Mouse (Mus musculus): Measurements from ENCODE around the gene Cog4. TPM values are rescaled to one million over a fixed set of nuclear protein-coding genes. Genes with fewer than 3 reads are reported as not detected.

Cog4 gene
- polyA plus RNA-seq, 1 experiment from 2014 or later = 74.9 TPM

DNA sequence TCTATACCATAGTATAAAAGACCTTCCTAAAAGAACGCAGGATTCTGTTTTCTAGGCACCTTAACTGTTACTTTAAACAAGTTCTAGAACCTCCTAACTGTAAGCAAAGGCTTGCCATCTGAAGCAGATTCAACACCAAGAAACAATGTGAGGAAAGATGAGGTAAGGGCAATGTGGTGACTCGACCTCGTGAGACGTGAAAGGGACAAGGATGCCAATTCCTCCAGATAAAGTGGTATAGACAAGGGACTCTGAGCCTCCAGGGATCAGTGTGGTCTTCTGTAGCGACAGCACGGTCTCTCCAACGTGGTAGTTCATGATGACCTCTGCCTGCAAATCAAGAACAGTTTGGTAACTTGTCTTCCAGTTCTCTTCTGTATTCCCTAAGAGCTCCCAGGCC, 34.6 kb upstream of the Cog4 start:
- peaks cover 83% of the 10 kb centered on the region for H3K36me3 ChIP-seq
- H3K4me2 ChIP-seq (replicated peaks) = no peak overlapping the region
- no peak overlapping the region for H3K27ac ChIP-seq
- no peaks in the 10 kb centered on the region for H3K9me3 ChIP-seq (replicated peaks)
- 96% methylated on average over 7 of the region's 7 CpGs for WGBS
- H3K4me1 ChIP-seq = no peaks in the 10 kb centered on the region
- ATAC-seq (ENCODE audit: low FRiP score) = no peak
- no peaks in the 10 kb centered on the region for H3K27me3 ChIP-seq
- H3K4me3 ChIP-seq = no peak overlapping the region
- no peak overlapping the region for H3K9ac ChIP-seq

- Histone ChIP-seq H3K9me3 (replicated peaks) (no peaks in the 10 kb centered on the region), H3K27ac (no peak overlapping the region), H3K9ac (no peak overlapping the region), H3K4me2 (replicated peaks) (no peak overlapping the region), H3K4me3 (no peak overlapping the region), H3K27me3 (no peaks in the 10 kb centered on the region), H3K36me3 (peaks cover 90% of the 10 kb centered on the region), H3K4me1 (no peaks in the 10 kb centered on the region)
- 97% methylated on average over 7 of the region's 7 CpGs for WGBS
- ATAC-seq (ENCODE audit: low FRiP score) = no peak
Observed at GRCm38 (mm10) chr8:110812349-110813080, 33.9 kb upstream of the Cog4 start.

DNA sequence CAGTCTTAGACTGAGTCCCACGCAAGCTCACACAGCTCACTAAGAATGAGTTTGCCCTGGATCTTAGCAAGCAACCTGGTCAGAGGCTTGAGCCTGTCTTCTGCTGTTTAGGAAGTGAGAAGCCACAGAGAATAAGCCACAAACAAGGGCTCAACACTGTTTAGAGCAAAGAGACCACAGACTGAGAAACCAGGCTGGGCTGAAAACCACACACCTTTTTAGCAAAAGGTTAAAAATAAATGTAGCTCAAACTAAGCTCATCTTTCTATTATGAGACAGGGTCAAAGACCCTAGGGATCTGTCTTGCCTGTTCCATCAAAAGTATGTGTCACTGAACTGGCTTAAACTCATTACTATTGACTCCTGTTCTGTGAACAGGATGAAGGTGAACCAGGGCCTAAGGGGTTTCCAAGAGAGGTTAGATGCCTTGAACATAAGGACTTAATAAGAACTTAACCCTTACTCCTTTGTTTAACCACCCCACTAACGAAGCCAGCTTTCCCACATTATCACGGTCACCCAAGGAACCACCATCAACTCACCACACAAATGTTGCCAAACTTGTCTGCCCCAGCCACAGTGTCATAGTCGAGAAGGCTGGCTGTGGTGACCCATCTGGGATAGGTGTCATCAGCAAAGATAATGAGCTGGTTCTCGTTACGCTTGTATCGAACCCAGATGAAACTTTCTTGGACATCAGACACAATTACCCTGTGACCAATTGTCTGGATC, 33.2 kb upstream of the Cog4 start:
- no peak for ATAC-seq (ENCODE audit: low FRiP score)
- no peaks in the 10 kb centered on the region for H3K9me3 ChIP-seq (replicated peaks)
- H3K27me3 ChIP-seq = no peaks in the 10 kb centered on the region
- no peak overlapping the region for H3K4me3 ChIP-seq
- no peak overlapping the region for H3K27ac ChIP-seq
- H3K4me2 ChIP-seq (replicated peaks) = no peak overlapping the region
- H3K9ac ChIP-seq = no peak overlapping the region
- no peaks in the 10 kb centered on the region for H3K4me1 ChIP-seq
- H3K36me3 ChIP-seq = peaks cover 97% of the 10 kb centered on the region
- 92% methylated on average over 7 of the region's 7 CpGs for WGBS

- Histone ChIP-seq H3K27me3 (no peaks in the 10 kb centered on the region), H3K4me1 (no peaks in the 10 kb centered on the region), H3K9me3 (replicated peaks) (no peaks in the 10 kb centered on the region), H3K36me3 (peaks cover 99% of the 10 kb centered on the region), H3K27ac (no peak overlapping the region), H3K4me3 (no peak overlapping the region), H3K9ac (no peak overlapping the region), H3K4me2 (replicated peaks) (no peak overlapping the region)
- WGBS = 70% methylated on average over 3 of the region's 3 CpGs
- ATAC-seq (ENCODE audit: low FRiP score) = no peak
Observed at GRCm38 (mm10) chr8:110815308-110815707, 31.1 kb upstream of the Cog4 start.

DNA sequence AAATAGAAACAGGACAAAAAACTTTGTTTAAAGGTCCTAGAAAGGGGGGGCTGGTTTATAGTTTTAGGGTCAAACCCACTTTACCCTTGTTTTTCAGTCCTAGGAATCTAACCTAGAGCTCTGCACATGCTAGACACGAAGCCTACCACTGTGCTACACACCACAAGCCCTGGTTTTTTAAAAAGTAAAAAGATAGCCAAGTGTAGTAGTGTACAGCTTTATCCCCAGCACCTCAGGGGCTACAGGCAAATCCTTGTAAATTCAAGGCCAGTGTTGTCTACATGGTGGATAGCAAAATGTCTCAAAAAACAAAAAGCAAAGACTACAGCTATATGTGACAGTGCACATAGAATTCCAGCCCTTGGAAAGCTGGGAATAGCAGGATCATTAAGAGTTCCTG, 29.4 kb upstream of the Cog4 start:
- H3K9me3 ChIP-seq (replicated peaks) = no peaks in the 10 kb centered on the region
- H3K27ac ChIP-seq = no peak overlapping the region
- no peak overlapping the region for H3K4me3 ChIP-seq
- WGBS = 97% methylated on average over 1 of the region's 1 CpGs
- no peaks in the 10 kb centered on the region for H3K4me1 ChIP-seq
- no peaks in the 10 kb centered on the region for H3K27me3 ChIP-seq
- no peak for ATAC-seq (ENCODE audit: low FRiP score)
- no peak overlapping the region for H3K9ac ChIP-seq
- H3K36me3 ChIP-seq = peaks cover 99% of the 10 kb centered on the region
- H3K4me2 ChIP-seq (replicated peaks) = no peak overlapping the region

DNA sequence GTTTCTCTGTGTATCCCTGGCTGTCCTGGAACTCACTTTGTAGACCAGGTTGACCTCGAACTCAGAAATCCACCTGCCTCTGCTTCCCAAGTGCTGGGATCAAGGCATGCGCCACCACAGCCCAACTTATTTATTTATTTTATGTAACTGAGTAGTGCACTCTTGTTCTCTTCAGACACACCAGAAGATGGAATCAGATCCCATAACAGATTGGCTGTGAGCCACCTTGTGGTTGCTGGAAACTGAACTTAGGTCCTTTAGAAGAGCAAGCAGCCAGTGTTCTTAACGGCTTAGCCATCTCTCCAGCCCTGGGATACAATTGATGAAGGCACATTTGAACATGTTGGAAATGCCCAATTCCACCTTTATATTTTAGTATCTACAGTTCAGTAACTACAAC, 27.8 kb upstream of the Cog4 start:
- no peaks in the 10 kb centered on the region for H3K4me1 ChIP-seq
- no peak overlapping the region for H3K9ac ChIP-seq
- H3K27ac ChIP-seq = no peak overlapping the region
- no peaks in the 10 kb centered on the region for H3K9me3 ChIP-seq (replicated peaks)
- no peak for ATAC-seq (ENCODE audit: low FRiP score)
- no peak overlapping the region for H3K4me2 ChIP-seq (replicated peaks)
- H3K4me3 ChIP-seq = no peak overlapping the region
- H3K36me3 ChIP-seq = peaks cover 98% of the 10 kb centered on the region
- WGBS = 88% methylated on average over 3 of the region's 3 CpGs
- H3K27me3 ChIP-seq = no peaks in the 10 kb centered on the region

GRCm38 (mm10) chr8:110820257-110820656, 26.1 kb upstream of the Cog4 start:
- no peak overlapping the region for H3K4me3 ChIP-seq
- no peak overlapping the region for H3K27ac ChIP-seq
- no peak overlapping the region for H3K4me2 ChIP-seq (replicated peaks)
- H3K36me3 ChIP-seq = peaks cover 98% of the 10 kb centered on the region
- no peaks in the 10 kb centered on the region for H3K4me1 ChIP-seq
- no peaks in the 10 kb centered on the region for H3K27me3 ChIP-seq
- no peak overlapping the region for H3K9ac ChIP-seq
- WGBS = 99% methylated on average over 2 of the region's 2 CpGs
- H3K9me3 ChIP-seq (replicated peaks) = no peaks in the 10 kb centered on the region
- no peak for ATAC-seq (ENCODE audit: low FRiP score)

- Histone ChIP-seq H3K36me3 (peaks cover 99% of the 10 kb centered on the region), H3K4me1 (no peaks in the 10 kb centered on the region), H3K4me2 (replicated peaks) (no peak overlapping the region), H3K9me3 (replicated peaks) (no peaks in the 10 kb centered on the region), H3K9ac (no peak overlapping the region), H3K4me3 (no peak overlapping the region), H3K27ac (no peak overlapping the region), H3K27me3 (no peaks in the 10 kb centered on the region)
- no peak for ATAC-seq (ENCODE audit: low FRiP score)
- WGBS = 92% methylated on average over 3 of the region's 3 CpGs
Observed at GRCm38 (mm10) chr8:110821960-110822359, 24.4 kb upstream of the Cog4 start.

GRCm38 (mm10) chr8:110824861-110825260, 21.5 kb upstream of the Cog4 start:
- no peak overlapping the region for H3K4me3 ChIP-seq
- no peaks in the 10 kb centered on the region for H3K27me3 ChIP-seq
- no peak overlapping the region for H3K9ac ChIP-seq
- no peak overlapping the region for H3K4me2 ChIP-seq (replicated peaks)
- no peak overlapping the region for H3K27ac ChIP-seq
- 92% methylated on average over 1 of the region's 1 CpGs for WGBS
- ATAC-seq (ENCODE audit: low FRiP score) = no peak
- H3K4me1 ChIP-seq = no peaks in the 10 kb centered on the region
- peaks cover 94% of the 10 kb centered on the region for H3K36me3 ChIP-seq
- no peaks in the 10 kb centered on the region for H3K9me3 ChIP-seq (replicated peaks)

- Histone ChIP-seq H3K4me3 (no peak overlapping the region), H3K27ac (no peak overlapping the region), H3K4me1 (no peaks in the 10 kb centered on the region), H3K4me2 (replicated peaks) (no peak overlapping the region), H3K27me3 (no peaks in the 10 kb centered on the region), H3K36me3 (peaks cover 92% of the 10 kb centered on the region), H3K9me3 (replicated peaks) (no peaks in the 10 kb centered on the region), H3K9ac (no peak overlapping the region)
- ATAC-seq (ENCODE audit: low FRiP score) = no peak
- WGBS = 89% methylated on average over 3 of the region's 3 CpGs
Observed at GRCm38 (mm10) chr8:110828511-110828910, 17.9 kb upstream of the Cog4 start.

GRCm38 (mm10) chr8:110831956-110832355, 14.4 kb upstream of the Cog4 start:
- Histone ChIP-seq H3K4me3 (no peak overlapping the region), H3K9me3 (replicated peaks) (no peaks in the 10 kb centered on the region), H3K9ac (no peak overlapping the region), H3K27me3 (no peaks in the 10 kb centered on the region), H3K36me3 (peaks cover 89% of the 10 kb centered on the region), H3K4me1 (no peaks in the 10 kb centered on the region), H3K27ac (no peak overlapping the region), H3K4me2 (replicated peaks) (no peak overlapping the region)
- 88% methylated on average over 3 of the region's 3 CpGs for WGBS
- ATAC-seq (ENCODE audit: low FRiP score) = no peak

DNA sequence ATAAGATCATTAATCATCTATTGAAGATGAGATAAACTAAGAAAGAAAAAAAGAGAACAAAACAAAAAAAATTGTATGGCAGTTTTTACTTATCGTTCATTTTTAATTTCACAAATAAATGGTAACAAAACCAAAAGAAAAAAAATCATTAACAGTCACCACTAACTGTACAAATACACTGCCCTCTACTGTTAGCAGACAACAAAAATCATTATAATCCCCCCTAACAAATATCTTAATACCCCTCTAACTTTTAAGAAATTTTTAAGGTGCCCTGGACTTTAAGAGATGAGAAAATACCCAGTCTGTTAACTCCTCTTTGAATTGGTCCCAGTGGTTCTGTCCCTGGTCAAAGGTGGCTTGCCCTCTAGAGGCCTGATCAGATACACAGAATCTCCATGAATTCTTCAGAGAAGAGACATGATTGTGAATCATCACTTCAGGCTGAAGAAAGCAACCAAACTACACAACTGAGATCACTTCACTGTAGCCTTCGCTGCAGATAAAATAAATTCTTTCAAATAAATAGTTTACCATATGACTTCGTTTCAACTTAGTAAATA, 4.3 kb upstream of the Cog4 start:
- Histone ChIP-seq H3K27me3 (no peaks in the 10 kb centered on the region), H3K4me1 (peaks cover 14% of the 10 kb centered on the region), H3K4me2 (replicated peaks) (no peak overlapping the region), H3K36me3 (peaks cover 71% of the 10 kb centered on the region), H3K4me3 (no peak overlapping the region), H3K9me3 (replicated peaks) (no peaks in the 10 kb centered on the region), H3K9ac (no peak overlapping the region), H3K27ac (no peak overlapping the region)
- ATAC-seq (ENCODE audit: low FRiP score) = no peak
- WGBS = 94% methylated on average over 3 of the region's 3 CpGs

Data from hindbrain, embryonic 12.5 days (tissue).